Comparison of ENCODE assay signal across 8 mouse cellular contexts in genomic region chr12:83521083-83521482, GRCm38 (mm10). TPM values are rescaled to one million over a fixed set of nuclear protein-coding genes. Genes with fewer than 3 reads are reported as not detected.
DNase-seq lines count a peak whose midpoint lies in the region; ATAC-seq and TF ChIP-seq lines count a peak whose summit lies in the region.

No protein-coding gene starts in this region.

- H3K4me1 ChIP-seq in heart, embryonic 12.5 days (replicated peaks), result peaks cover 41% of the 10 kb centered on the region
- H3K4me1 ChIP-seq in E14TG2a.4 (replicated peaks; ENCODE audit: low read depth, low read length), result peaks cover 88% of the 10 kb centered on the region
- peaks cover 16% of the 10 kb centered on the region for H3K4me1 ChIP-seq in hindbrain, embryonic 12.5 days
- peaks cover 14% of the 10 kb centered on the region for H3K4me1 ChIP-seq in midbrain, embryonic 12.5 days

- intact Hi-C loops in left cerebral cortex, postnatal 14 days (cut with DNase I), result no loop called here

- no peaks in the 10 kb centered on the region for H3K27me3 ChIP-seq in heart, embryonic 12.5 days (replicated peaks)
- H3K27me3 ChIP-seq in E14TG2a.4 (ENCODE audit: insufficient read depth, low read length), result no peaks in the 10 kb centered on the region
- no peaks in the 10 kb centered on the region for H3K27me3 ChIP-seq in hindbrain, embryonic 12.5 days
- 0 out of 2 replicates have a peak, but pooled peaks cover 4% of the 10 kb centered on the region for H3K27me3 ChIP-seq in midbrain, embryonic 12.5 days

- H3K36me3 ChIP-seq in heart, embryonic 12.5 days, result no peaks in the 10 kb centered on the region
- H3K36me3 ChIP-seq in E14TG2a.4 (ENCODE audit: insufficient read depth, low read length), result peaks cover 12% of the 10 kb centered on the region
- no peaks in the 10 kb centered on the region for H3K36me3 ChIP-seq in hindbrain, embryonic 12.5 days
- no peaks in the 10 kb centered on the region for H3K36me3 ChIP-seq in midbrain, embryonic 12.5 days

- H3K9ac ChIP-seq in heart, embryonic 12.5 days, result peak overlapping the region; percentile 78
- peak overlapping the region; percentile 78 for H3K9ac ChIP-seq in hindbrain, embryonic 12.5 days
- peak overlapping the region; percentile 72; the same call in 1 of the 2 replicates for H3K9ac ChIP-seq in midbrain, embryonic 12.5 days (replicated peaks)

- peak overlapping the region; percentile 65 for H3K4me2 ChIP-seq in heart, embryonic 12.5 days
- peak overlapping the region; percentile 72 for H3K4me2 ChIP-seq in hindbrain, embryonic 12.5 days (replicated peaks)
- H3K4me2 ChIP-seq in midbrain, embryonic 12.5 days (replicated peaks), result peak overlapping the region; percentile 73

- TF ChIP-seq CTCF in E14TG2a.4 (conservative IDR thresholded peaks at IDR 0.05; ENCODE audit: low read length), result no peak

- 31% methylated on average over 8 of the region's 8 CpGs for WGBS in heart, embryonic 12.5 days
- 47% methylated on average over 8 of the region's 8 CpGs for WGBS in hindbrain, embryonic 12.5 days
- WGBS in midbrain, embryonic 12.5 days, result 51% methylated on average over 8 of the region's 8 CpGs

- DNase-seq in heart, adult 9 months (ENCODE audit: low spot score in 2 of 2), result no peak
- DNase-seq in embryo, embryonic 10.5 days (ENCODE audit: low spot score), result no peak
- no peak for DNase-seq in adrenal gland, postnatal 10 days
- DNase-seq in left cerebral cortex, postnatal 14 days (ENCODE audit: low spot score in 2 of 2), result no peak

- no peaks in the 10 kb centered on the region for H3K9me3 ChIP-seq in heart, embryonic 12.5 days (replicated peaks)
- H3K9me3 ChIP-seq in E14TG2a.4 (ENCODE audit: low read length), result no peaks in the 10 kb centered on the region
- H3K9me3 ChIP-seq in hindbrain, embryonic 12.5 days (replicated peaks), result no peaks in the 10 kb centered on the region
- no peaks in the 10 kb centered on the region for H3K9me3 ChIP-seq in midbrain, embryonic 12.5 days

- H3K27ac ChIP-seq in heart, embryonic 12.5 days (ENCODE audit: poor library complexity, severe bottlenecking), result no peak overlapping the region
- H3K27ac ChIP-seq in hindbrain, embryonic 12.5 days, result no peak overlapping the region
- H3K27ac ChIP-seq in midbrain, embryonic 12.5 days (replicated peaks), result no peak overlapping the region

- no peak for ATAC-seq in heart, embryonic 12.5 days (ENCODE audit: insufficient number of reproducible peaks, low FRiP score)
- no peak for ATAC-seq in hindbrain, embryonic 12.5 days (ENCODE audit: low FRiP score)
- no peak for ATAC-seq in midbrain, embryonic 12.5 days (ENCODE audit: low FRiP score, low read depth)

- H3K4me3 ChIP-seq in heart, embryonic 12.5 days, result peak overlapping the region; percentile 86
- H3K4me3 ChIP-seq in E14TG2a.4 (replicated peaks; ENCODE audit: low read length), result peak overlapping the region; percentile 93
- H3K4me3 ChIP-seq in hindbrain, embryonic 12.5 days, result peak overlapping the region; percentile 80
- H3K4me3 ChIP-seq in midbrain, embryonic 12.5 days, result peak overlapping the region; percentile 74

RNA-seq across cellular contexts. Expression of gene Dcaf4, which starts 0.8 kb away (rescaled TPM):
- 22.7 and 23.8 TPM in 2 replicates for polyA plus RNA-seq in heart, embryonic 12.5 days (2016; fragmentation: Nextera tagmentation; extraction: Ambion mirVana)
- 28.2 and 29.9 TPM in 2 replicates for polyA plus RNA-seq in hindbrain, embryonic 12.5 days (2016; fragmentation: Nextera tagmentation; extraction: Ambion mirVana)
- 27.4 and 30.5 TPM in 2 replicates for polyA plus RNA-seq in midbrain, embryonic 12.5 days (2016; fragmentation: Nextera tagmentation; extraction: Ambion mirVana)
- 10 to 100 TPM; 38.8 to 58.9 TPM for total RNA-seq in adrenal gland, postnatal 10 days (2021)
- total RNA-seq in left cerebral cortex, postnatal 14 days (2021), result 10 to 100 TPM; 25.8 to 28.9 TPM

RNA-seq across cellular contexts. Expression of gene Dpf3, which starts 33.6 kb away (rescaled TPM):
- polyA plus RNA-seq in heart, embryonic 12.5 days (2016; fragmentation: Nextera tagmentation; extraction: Ambion mirVana), result 27.1 and 31.2 TPM in 2 replicates
- 18.0 and 21.6 TPM in 2 replicates for polyA plus RNA-seq in hindbrain, embryonic 12.5 days (2016; fragmentation: Nextera tagmentation; extraction: Ambion mirVana)
- polyA plus RNA-seq in midbrain, embryonic 12.5 days (2016; fragmentation: Nextera tagmentation; extraction: Ambion mirVana), result 17.4 and 19.3 TPM in 2 replicates
- total RNA-seq in adrenal gland, postnatal 10 days (2021), result 10 to 100 TPM in 1 of 2 experiments, 1 to 10 TPM in 1; 9.2 to 12.7 TPM
- 1 to 10 TPM; 6.7 to 7.5 TPM for total RNA-seq in left cerebral cortex, postnatal 14 days (2021)
